Mouse (Mus musculus) liver, adult 2 months (tissue): ENCODE results near the gene Gadd45a.

ENCODE experiments used
- CTCF ChIP-seq: fragments of 200-500 bp; IDR thresholded peaks from 2 replicates; pipeline ENCODE4 v1.5.1; 2011; ENCODE audit warnings: low read depth, low read length, control low read depth
- POLR2A ChIP-seq: fragments of 200-500 bp; IDR thresholded peaks from 2 replicates; pipeline ENCODE4 v1.6.1; 2011; ENCODE audit warnings: low read length, control low read depth; ENCODE audit not compliant: insufficient read depth; ENCODE audit errors: extremely low read depth

- TF ChIP-seq POLR2A = no peak
- TF ChIP-seq CTCF = no peak
These were observed 11.8 kb upstream of the Gadd45a start for GRCm38 (mm10) chr6:67048880-67049694.
